Mouse (Mus musculus) ES-Bruce4 (cell line): ENCODE results near the gene Fgfr1op.

Experiments used
- CTCF ChIP-seq: IDR thresholded peaks from one replicate; pipeline ENCODE4 v1.8.1; 2011; ENCODE audit warnings: low read depth, low read length
- EP300 ChIP-seq: IDR thresholded peaks from 2 replicates; pipeline ENCODE4 v1.6.1; 2011; ENCODE audit warnings: low read depth, low read length; ENCODE audit not compliant: insufficient read depth
- POLR2A ChIP-seq: IDR thresholded peaks from one replicate; pipeline ENCODE4 v1.8.1; 2011; ENCODE audit warnings: low read length; ENCODE audit not compliant: insufficient read depth

DNA sequence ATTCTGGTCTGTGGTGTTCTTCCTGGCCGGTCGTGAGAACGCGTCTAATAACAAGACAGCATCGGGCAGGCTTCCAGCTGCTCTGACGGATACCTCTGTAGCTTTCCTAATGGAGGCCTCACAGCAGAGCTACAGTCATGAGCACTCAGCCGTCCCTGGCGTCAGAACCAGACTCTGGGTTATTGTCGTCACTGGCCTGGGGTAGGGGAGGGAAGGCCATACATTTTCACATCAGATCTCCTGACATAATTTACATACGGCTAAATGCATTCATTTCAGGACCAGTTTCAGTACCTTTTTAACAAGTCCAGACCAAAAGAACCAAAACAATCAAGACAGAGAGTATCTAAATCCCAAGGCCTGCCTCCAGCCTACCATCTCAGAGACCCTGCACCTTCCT, 57.9 kb downstream of the Fgfr1op start:
- TF ChIP-seq EP300: no peak
- TF ChIP-seq CTCF: no peak
- TF ChIP-seq POLR2A: no peak
